Mouse (Mus musculus) lung, adult 18-20 months (tissue): Measurements from ENCODE around the gene Prph.

Experiments
- DNase-seq, 2 experiments: peaks; one replicate each; pipeline ENCODE4 v3.0.0; 2022; ENCODE audit warnings: mixed read lengths in 2 of 2

Gene Prph

DNA sequence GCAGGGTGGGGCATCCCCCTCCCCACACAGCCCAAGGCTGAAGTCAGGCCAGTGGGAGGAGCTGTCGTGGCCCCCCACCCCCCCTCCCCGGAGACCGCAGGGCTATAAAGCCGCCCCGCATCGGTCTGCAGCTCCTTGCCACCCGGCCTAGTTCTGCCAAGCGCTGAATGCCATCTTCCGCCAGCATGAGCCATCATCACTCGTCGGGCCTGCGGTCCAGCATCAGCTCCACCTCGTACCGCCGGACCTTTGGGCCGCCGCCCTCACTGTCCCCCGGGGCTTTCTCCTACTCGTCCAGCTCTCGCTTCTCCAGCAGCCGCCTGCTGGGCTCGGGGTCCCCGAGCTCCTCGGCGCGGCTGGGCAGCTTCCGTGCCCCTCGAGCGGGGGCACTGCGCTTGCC lies at the start of gene Prph:
Gene Prph, plus strand, starts transcription at position 135 of the 400 bp plus-strand sequence.
- no peak for DNase-seq

DNA sequence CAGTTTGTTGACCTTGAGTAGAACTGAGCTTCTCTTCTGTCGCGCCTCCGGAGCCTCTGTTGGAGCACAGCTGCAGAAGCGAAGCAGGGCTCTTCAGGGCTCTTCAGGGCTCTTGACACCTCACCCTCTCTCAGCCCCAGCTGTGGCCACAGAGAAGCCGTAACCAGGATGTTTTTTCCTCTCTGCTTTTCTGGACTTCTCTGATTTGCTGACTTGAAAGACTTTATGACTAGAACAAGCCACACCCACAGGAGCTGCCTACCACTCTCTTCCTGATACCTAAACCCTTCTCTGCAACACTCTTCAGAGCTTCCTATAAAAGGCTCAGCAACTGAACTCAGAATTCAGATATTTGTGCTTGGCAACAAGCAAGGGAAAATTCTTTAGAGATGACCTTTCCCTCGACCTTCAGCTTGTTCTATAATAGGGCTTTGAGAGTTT lies 46.2 kb upstream of the Prph start:
- DNase-seq = peak; percentile 33 to 52

DNA sequence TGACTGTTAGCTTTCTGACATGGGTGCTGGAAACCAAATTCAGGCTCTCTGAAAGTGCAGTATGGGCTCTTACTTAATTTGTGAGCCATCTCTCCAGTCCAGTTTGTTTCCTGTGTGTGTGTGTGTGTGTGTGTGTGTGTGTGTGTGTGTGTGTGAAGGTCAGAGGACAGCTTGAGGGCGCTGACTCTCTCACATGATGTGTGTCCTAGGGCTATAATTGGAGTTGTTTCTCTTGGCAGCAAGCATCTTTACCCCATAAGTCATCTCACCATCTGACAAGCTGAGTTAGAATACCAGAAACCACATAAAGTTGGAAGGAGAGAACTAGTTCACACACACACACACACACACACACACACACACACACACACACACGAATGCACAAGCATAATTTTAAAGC lies 44.1 kb upstream of the Prph start:
- no peak for DNase-seq

DNA sequence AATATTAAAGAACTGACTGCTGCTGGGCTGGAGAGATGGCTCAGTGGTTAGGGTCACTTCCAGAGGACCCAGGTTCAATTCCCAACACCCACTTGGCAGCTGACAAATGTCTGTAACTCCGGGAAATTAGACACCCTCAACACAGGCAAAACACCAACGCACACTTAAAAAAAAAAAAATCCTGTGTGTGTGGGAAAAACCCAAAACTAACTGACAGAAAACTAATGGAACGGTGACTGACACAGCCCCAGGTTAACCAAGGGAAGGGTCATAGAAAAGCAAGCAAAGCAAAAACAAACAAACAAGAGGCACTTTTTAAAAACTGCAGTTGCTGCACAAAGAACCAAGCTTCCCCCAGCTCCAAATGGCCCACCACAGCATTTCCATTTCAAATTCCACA lies 43.0 kb upstream of the Prph start:
- DNase-seq = no peak

DNA sequence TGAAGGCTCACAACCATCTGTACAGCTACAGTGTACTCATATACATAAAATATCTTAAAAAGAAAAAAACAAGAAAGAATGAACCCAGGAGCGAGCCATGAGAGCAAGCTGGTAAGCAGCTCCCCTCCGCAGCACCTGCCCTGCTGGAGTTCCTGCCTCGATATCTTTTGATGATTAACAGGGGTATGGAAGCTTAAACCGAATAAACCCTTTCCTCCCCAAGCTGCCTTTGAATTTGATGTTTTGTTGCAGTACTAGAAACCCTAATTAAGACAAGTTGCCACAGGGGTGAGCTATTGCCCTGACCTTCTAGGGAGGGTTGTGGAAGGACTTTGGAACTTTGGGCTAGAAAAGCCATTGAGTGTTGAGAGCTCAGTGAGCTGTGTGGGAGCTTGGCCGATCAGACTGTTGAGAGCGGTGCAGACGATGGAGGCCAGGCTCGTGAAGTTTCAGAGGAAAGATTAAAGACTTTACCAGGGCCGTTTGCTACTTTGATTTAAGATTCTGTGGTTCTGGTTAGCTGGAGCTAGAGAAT lies 40.4 kb upstream of the Prph start:
- DNase-seq = no peak

DNA sequence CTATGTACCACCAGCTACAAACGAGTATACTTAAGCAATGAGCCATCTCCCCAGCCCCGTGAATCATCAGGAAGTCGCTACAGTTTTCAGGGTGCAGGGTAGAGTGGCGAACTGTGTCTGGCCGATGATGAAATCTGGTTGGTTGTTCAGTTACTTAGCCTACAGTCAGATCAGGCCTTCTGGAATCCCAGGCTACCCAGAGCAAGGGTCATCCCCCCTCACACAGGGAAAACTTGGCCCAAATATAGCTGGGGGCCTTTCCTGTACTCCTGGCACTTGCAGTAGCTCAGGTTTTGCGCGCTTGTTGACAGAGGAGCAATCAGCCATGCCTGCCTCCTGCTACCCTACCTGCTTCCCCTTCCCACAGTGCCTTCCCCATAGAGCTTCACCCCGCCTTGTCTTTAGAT lies 37.6 kb upstream of the Prph start:
- no peak for DNase-seq

DNA sequence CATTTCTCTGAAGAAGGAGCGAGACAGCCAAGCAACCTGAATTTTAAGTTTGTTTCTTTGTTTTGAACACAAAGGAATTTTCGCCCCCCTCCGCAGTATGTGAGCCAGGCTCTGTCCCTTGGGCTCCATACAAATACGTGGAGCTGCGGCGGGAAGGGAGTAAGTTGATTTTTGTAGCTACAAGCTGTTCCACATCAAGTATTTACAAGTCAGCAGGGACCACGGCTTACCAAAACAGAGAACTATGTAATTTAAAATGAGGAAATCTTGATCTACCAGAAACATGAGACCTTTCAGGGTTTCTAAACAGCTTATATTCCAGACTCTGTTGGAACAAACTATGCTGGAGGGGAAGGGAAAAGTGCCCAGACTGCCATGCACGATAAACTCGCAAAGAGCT lies 37.0 kb upstream of the Prph start:
- no peak for DNase-seq

DNA sequence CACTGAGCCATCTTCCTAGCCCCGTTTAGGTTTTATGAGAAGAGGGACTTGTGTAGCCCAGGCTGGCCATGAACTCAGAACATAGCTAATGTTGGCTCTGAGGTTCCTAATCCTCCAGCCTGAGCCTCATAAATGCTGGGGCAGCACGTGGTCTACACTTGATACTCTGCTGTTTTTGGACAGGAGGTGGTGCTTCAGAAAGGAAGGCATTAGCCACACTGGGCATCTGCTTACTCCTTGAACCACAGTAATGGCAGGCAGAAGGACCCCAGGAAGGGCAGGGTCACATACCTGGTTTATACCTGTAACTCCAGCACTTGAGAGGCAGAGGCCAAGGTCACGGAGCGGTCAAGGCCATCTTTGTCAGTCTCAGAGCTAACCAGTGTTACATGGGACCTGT lies 36.3 kb upstream of the Prph start:
- no peak for DNase-seq

DNA sequence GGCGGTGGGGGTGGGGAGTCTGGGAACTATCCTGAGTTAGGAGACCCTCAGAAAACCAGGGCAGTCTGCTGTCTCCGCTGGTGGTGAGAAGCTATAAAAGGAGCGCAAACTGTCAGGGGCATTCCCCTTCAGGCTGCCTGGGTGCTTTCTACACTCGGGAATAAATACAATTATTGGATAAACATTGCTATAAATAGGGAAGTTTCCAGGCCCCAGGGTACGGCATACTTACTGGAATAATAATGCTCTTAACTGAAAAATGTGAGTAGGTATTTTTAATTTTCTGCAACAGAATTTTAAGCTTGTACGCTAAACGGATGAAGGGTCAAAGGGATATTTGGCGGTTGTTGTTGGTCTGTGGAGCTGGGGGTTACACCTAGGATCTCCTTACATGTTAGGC lies 35.5 kb upstream of the Prph start:
- DNase-seq = no peak

DNA sequence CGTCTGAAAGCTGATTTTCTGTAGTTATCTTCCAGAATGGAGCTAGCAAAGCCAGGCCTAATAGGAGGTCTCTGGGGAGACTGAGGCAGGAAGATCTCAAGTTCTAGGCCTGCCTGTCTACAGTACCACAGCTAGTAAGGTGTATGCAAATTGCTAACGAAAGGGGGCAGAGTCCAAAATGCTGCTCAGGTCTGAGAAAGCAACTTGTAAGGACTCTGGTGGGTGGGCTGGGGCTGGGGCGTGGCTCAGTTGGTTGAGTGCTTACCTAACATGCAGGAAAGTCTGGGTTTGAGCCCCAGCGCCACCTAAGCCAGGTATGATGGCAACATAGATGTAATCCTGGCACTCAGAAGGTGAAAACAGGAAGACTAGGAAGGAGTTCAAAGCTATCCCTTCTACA lies 34.8 kb upstream of the Prph start:
- DNase-seq = no peak

DNA sequence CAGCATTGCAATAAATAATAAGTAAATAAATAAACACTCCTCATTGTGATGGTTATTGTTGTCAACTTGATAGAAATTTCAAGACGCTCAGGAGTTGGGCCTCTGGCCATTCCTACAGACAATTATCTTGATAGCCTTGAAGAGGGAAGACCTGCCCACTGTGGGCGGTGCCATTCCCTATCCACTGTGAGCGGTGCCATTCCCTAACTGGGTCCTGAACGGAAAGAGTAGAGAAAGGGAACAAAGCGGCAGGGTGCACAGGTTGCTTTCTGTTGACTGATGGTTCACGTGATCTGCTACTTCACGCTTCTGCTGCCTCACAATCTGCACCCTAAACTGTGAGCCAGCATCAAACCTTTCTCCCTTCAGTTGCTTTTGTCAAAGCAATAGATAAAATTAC lies 33.7 kb upstream of the Prph start:
- no peak for DNase-seq

DNA sequence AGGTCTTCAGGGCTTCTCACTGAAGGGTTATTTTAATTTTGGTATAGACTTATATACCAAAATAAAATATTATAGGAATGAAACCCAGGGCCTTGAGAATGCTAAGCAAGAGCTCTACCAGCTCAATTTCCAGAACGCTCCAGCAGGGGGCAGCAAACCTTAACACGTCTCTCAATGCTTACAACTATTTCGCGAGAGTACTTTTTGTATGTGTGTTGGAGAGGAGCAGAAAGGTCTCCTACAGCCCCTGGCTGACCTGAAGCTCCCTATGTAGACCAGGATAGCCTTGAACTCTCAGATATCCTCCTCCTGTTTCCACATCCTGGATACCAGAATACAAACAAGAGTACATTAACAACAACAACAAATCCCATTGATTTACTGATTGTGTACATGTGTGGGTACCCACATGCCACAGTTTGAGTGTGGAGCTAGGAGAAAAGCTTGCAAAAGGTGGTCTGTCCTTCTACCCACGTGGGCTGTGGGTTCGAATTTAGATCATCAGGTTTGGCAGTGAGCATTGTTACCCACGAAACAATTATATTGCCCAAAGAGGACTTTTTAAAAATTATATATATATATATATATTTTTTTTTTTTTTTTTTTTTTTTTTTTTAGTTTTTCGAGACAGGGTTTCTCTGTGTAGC lies 30.2 kb upstream of the Prph start:
- DNase-seq = peak; percentile 71 to 75

DNA sequence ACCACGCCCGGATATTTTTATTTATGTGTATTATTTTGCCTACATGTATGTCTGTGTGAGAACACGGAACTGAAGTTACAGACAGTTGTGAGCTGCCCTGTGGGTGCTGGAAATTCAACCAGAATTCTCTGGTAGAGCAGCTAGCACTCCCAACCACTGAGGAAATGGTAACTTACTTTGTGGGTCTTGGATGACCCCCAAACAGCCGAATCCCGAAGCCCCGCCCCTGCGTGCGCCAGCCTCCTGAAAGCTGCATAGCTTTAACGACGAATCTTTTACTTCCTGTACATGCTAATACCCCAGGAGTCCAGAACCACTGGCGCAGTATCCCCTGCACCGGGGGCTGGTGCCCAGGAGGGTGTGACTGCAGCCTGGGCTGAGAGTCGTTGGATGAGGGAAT lies 29.6 kb upstream of the Prph start:
- no peak for DNase-seq

DNA sequence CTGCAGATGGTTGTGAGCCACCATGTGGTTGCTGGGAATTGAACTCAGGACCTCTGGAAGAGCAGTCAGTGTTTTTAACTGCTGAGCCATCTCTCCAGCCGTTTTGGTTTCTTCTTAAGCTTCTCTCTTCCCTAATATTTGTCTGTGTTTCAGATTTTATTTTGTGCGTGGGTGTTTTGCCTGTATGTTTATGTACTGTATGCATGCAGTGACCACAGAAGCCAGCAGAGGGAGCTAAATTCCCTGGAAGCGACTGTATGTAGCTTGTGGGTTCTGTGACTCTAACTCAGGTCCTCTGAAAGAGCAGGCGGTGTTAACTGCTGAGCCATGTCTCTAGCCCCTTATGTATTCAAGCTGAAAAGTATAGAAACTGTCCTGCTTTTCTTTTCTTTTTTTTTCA lies 28.7 kb upstream of the Prph start:
- DNase-seq = peak in 1 of 2 experiments; percentile 29

DNA sequence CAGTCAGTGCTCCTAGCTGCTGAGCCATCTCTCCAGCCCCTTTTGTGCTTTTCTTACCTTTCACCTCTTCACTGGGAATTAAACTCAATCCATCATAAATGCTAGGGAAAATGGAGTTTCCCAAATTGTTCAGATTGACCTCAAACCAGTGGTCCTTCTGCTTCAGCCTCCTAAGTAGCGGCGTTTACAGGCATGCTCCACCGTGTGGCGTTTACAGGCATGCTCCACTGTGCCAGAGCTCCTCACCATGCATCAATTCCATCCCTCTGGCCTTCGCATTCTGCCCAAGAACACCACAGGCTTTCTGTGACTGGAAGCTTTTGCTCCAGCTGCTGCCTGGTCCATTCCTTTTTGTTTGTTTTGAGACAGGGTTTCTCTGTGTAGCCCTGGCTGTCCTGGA lies 27.9 kb upstream of the Prph start:
- no peak for DNase-seq

DNA sequence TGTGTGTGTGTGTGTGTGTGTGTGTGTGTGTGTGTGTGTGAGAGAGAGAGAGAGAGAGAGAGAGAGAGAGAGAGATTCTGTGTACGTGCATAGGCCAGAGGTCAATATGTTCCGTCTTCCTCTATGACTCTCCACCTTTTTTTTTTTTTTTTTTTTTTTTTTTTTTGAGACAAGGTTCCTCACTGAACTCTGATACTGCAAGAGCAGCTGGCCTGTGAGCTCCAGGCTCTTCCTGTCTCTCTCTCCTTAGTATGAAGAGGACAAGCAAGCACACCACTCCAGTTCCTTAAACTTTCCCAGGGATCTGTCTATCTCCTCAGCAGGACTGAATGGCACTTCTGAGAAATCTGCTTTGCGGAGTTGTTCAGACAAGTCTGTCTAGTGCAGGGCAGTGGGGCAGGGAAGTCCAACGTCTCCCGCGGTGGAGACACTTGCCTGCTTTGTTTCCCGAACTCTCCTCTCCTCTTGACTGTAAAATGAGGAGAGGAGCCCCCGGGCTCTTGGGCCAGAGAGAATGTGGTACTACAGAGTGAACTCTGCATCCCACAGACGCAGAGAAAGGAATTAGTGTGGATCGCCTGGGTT lies 26.0 kb upstream of the Prph start:
- DNase-seq = no peak

DNA sequence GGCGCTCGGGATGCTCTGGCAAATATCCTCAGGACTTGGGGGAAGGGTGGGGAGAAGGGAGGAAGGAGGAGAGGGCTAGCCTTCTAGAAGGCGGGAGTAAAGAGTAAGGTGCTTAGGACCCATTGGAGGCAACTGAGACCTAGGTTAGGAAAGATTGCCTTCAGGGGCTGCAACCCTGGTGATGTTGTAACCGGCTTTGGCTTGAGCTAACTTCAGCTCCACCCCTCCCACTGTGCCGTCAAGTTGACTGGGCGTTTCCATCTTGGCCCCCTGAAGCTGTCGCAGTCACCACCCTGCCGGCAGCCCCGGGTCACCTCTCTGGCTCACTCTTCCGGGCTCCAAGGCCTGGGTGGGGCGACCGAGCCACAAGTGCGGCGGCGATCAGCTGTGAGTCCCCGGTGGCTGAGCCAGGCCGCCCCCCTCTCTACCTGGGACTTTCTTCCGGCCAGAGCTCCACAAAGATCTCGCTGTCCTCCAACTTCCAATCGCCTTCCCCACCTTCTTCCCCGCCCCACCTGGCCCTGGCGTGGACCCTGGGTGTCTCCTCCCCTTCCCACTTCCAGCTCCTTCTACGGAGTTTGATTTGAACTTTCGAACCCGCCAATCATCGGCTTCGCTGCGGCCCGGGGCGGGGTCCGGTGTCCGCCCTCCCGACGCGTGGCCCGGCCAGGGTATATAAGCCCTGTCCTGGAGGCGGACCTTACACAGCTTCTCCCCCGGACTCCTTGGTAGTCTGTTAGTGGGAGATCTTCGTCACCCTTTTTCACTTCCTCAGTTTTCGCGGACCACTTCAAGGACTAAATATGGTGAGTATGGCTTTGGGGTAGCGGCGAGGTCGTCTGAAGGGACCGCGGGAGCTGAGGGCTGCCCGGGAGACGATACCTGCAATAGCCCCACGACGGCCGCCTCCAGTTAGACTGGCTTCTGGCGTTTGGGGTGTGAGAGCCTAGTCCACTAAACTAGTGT lies 25.1 kb upstream of the Prph start, which contains the start of gene Tuba1c:
Gene Tuba1c, plus strand, starts transcription at position 273 of the 966 bp plus-strand sequence.
- peak; percentile 96 to 97 for DNase-seq

DNA sequence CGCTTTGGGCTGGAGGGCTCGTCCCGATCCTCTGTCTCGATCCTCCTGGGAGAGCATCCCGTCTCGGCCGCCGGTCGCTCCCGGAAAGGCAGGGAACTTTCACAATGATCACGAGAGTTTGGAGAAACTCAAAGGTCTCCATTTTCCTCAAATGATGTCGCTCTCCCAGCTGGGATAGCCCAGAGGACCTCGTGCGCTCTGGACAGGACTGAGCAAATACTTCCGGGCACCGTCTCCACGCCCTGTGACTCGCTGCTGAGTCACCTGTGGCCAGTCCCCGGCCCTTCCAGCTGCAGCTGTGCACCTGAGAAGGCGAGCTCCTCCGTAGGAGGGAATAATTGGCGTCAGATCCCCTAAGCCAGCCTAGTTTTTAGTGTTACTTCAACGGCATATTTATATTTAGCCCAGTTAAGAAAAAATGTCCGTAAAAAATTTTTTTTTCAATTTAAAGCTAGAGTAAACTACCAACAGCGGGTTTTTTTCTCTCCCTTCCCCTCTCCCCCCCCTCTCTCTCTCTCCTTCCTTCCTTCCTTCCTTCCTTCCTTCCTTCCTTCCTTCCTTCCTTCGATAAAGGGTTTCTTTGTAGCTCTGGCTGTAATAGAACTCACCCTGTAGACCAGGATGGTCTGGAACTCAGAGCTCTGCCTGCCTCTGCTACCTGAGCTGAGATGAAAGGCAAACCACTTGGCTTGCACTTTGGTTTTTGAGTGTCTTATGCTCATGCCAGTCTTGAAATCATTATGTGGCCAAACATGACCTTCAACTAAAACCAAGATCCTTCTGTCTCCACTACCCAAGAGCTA lies 24.2 kb upstream of the Prph start:
- peak; percentile 80 to 86 for DNase-seq

DNA sequence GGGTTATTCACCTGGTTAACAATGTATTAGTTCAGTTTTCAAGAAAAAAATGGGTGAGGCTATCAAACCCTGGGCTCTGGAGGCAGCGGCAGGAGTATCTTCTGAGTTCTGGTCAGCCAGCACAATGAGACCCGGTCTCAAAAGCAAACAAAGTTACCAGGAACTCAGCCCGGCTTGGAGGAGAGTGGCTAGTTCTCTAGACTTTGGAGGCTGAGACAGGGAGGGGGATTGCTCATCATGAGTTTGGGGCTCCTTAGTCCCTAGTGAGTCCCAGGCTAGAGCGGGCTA lies 23.6 kb upstream of the Prph start:
- DNase-seq = no peak

DNA sequence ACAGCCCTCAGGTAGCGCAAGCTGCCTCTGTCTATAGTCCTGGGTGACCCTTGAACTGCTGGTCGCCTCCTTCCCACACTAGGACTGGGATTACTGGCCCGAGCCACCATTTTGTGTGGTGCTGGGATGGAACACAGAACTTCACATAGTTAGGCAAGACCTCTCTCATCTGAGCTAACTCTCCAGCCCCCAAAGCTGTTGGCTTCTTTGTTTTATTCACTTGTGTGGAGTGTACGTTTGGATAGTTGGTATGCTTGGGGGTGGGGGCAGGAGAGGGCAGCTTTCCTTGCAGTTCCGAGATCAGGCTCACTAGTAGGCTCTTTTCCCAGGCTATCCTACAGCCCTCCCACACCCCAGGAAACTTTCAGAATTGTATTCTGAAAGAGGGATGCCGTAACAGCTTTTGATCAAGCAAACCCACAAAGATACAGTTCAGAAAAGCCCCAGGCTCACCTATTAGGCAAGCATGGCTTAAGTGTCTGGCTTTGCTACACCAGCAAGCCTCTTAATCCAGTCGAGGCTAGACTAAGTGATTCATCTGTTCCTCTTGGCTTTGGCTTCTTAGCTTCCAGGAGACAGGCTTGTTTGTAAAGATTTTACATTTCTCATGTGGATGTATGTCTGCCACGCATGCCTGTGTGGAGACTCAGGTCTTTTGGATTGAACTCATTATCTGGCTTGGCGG lies 22.8 kb upstream of the Prph start:
- peak in 1 of 2 experiments; percentile 50 for DNase-seq

DNA sequence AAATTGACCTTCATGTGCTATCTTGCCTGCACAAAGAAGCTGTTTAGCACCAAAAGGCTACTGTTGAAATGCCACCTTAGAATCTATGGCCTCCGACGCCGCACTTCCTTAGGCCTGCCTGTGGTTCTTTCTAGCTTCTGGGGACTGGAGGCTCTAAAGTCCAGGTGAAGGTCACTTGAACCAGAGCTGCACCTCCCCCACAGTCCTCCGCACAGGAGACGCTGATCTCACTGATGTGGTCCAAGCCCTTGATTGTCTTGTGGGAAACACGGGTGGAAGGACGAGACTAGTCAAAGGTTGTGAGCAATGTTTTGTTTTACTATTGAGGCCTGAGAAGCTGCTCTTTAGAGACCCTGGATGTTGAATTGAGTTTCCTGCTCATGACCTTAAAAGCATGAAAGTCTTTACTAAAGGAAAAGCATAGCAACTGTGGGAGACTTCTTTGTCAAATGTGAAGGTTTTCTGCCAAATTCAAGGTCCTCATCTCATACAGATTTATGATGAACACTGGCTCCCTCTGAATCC lies 22.2 kb upstream of the Prph start:
- DNase-seq = no peak
